Mouse (Mus musculus) midbrain, embryonic 12.5 days (tissue): ENCODE data around the gene Dtwd1. TPM values are rescaled to one million over a fixed set of nuclear protein-coding genes. Genes with fewer than 3 reads are reported as not detected.

ENCODE experiments used
- ATAC-seq: fragments of 200-750 bp; cut with Nextera tagmentation; 2 replicates; pipeline ENCODE4 v1.8.0; 2017; ENCODE audit warnings: low read depth, moderate TSS enrichment, moderate library complexity; ENCODE audit not compliant: low FRiP score
- H3K27ac ChIP-seq: fragments of 300-500 bp; sonication (generic); replicated peaks from 2 replicates; pipeline ENCODE4 v1.5.1; 2016; ENCODE audit warnings: mild to moderate bottlenecking
- H3K27me3 ChIP-seq: fragments of 300-500 bp; sonication (generic); 2 replicates; pipeline ENCODE4 v1.6.1; 2016; ENCODE audit warnings: mild to moderate bottlenecking
- H3K36me3 ChIP-seq: fragments of 300-500 bp; sonication (generic); 2 replicates; pipeline ENCODE4 v1.6.1; 2016
- H3K4me1 ChIP-seq: fragments of 300-500 bp; sonication (generic); 2 replicates; pipeline ENCODE4 v1.6.1; 2016
- H3K4me2 ChIP-seq: fragments of 300-500 bp; sonication (generic); replicated peaks from 2 replicates; pipeline ENCODE4 v1.6.1; 2016; ENCODE audit warnings: mild to moderate bottlenecking, moderate library complexity
- H3K4me3 ChIP-seq: fragments of 300-500 bp; sonication (generic); 2 replicates; pipeline ENCODE4 v1.5.1; 2016; ENCODE audit warnings: mild to moderate bottlenecking
- H3K9ac ChIP-seq: fragments of 300-500 bp; sonication (generic); replicated peaks from 2 replicates; pipeline ENCODE4 v1.6.1; 2016; ENCODE audit warnings: mild to moderate bottlenecking, moderate library complexity
- H3K9me3 ChIP-seq: fragments of 300-500 bp; sonication (generic); 2 replicates; pipeline ENCODE4 v1.6.1; 2016; ENCODE audit warnings: mild to moderate bottlenecking
- WGBS: fragments of 180-500 bp; shearing (Covaris S2); methylation state at CpG from one replicate; pipeline ENCODE4 v1.1.7; 2016; 5-methylcytosine and 5-hydroxymethylcytosine counted together
- polyA plus RNA-seq: library from polyadenylated mRNA; unstranded; fragments of >200 nt; fragmentation: Nextera tagmentation; extraction: Ambion mirVana; gene quantifications from 2 replicates; pipeline ENCODE4 v1.2.1, GENCODE M21; 2016

Gene Dtwd1
- 17.2 and 20.4 TPM in 2 replicates for polyA plus RNA-seq

- H3K9me3 ChIP-seq = no peaks in the 10 kb centered on the region
- H3K9ac ChIP-seq = peak within 1 kb of the TSS; percentile 81
- H3K36me3 ChIP-seq = no peaks in the 10 kb centered on the region
- H3K4me1 ChIP-seq = 0 out of 2 replicates have a peak, but pooled peaks cover 6% of the 10 kb centered on the region
- H3K4me2 ChIP-seq = peak within 1 kb of the TSS; percentile 64
- ATAC-seq = peak; percentile 99
- peak within 1 kb of the TSS; percentile 73 for H3K4me3 ChIP-seq
- peak within 1 kb of the TSS; percentile 88 for H3K27ac ChIP-seq
- 0 out of 2 replicates have a peak, but pooled peaks cover 3% of the 10 kb centered on the region for H3K27me3 ChIP-seq
- under 1% methylated on average over 57 of the region's 57 CpGs for WGBS
Measured at GRCm38 (mm10) chr2:126151855-126152571, at the start of gene Dtwd1, which contains the start of gene Fam227b. Gene Dtwd1 (plus strand): TSS chr2:126152141. Gene Fam227b (minus strand): TSS chr2:126152004.

- Histone ChIP-seq H3K27ac (no peak overlapping the region), H3K4me1 (0 out of 2 replicates have a peak, but pooled peaks cover 1% of the 10 kb centered on the region), H3K4me3 (no peak overlapping the region), H3K9ac (no peak overlapping the region), H3K9me3 (no peaks in the 10 kb centered on the region), H3K4me2 (no peak overlapping the region), H3K36me3 (no peaks in the 10 kb centered on the region), H3K27me3 (0 out of 2 replicates have a peak, but pooled peaks cover 3% of the 10 kb centered on the region)
- no peak for ATAC-seq
Measured at GRCm38 (mm10) chr2:126147723-126148122, 4.2 kb upstream of the Dtwd1 start.

GRCm38 (mm10) chr2:126165277-126166018, 13.5 kb downstream of the Dtwd1 start:
- WGBS = 96% methylated on average over 5 of the region's 5 CpGs
- H3K9ac ChIP-seq = no peak overlapping the region
- H3K27ac ChIP-seq = no peak overlapping the region
- H3K4me3 ChIP-seq = no peak overlapping the region
- H3K4me2 ChIP-seq = no peak overlapping the region
- H3K36me3 ChIP-seq = peaks cover 32% of the 10 kb centered on the region
- H3K27me3 ChIP-seq = no peaks in the 10 kb centered on the region
- H3K4me1 ChIP-seq = no peaks in the 10 kb centered on the region
- ATAC-seq = no peak
- H3K9me3 ChIP-seq = no peaks in the 10 kb centered on the region

- Histone ChIP-seq H3K36me3 (peaks cover 23% of the 10 kb centered on the region), H3K4me1 (no peaks in the 10 kb centered on the region), H3K4me2 (no peak overlapping the region), H3K9ac (no peak overlapping the region), H3K9me3 (no peaks in the 10 kb centered on the region), H3K4me3 (no peak overlapping the region), H3K27ac (no peak overlapping the region), H3K27me3 (no peaks in the 10 kb centered on the region)
- ATAC-seq = no peak
Measured at GRCm38 (mm10) chr2:126166335-126166734, 14.4 kb downstream of the Dtwd1 start.

- ATAC-seq = no peak
- no peak overlapping the region for H3K4me2 ChIP-seq
- no peaks in the 10 kb centered on the region for H3K27me3 ChIP-seq
- H3K9ac ChIP-seq = no peak overlapping the region
- no peaks in the 10 kb centered on the region for H3K9me3 ChIP-seq
- H3K4me3 ChIP-seq = no peak overlapping the region
- H3K27ac ChIP-seq = no peak overlapping the region
- peaks cover 16% of the 10 kb centered on the region; the same call in 1 of the 2 replicates for H3K36me3 ChIP-seq
- 87% methylated on average over 8 of the region's 8 CpGs for WGBS
- H3K4me1 ChIP-seq = no peaks in the 10 kb centered on the region
Measured at GRCm38 (mm10) chr2:126166848-126167617, 15.1 kb downstream of the Dtwd1 start.

GRCm38 (mm10) chr2:126171427-126171826, 19.5 kb downstream of the Dtwd1 start:
- H3K9me3 ChIP-seq = no peaks in the 10 kb centered on the region

GRCm38 (mm10) chr2:126191306-126191705, 39.4 kb downstream of the Dtwd1 start:
- no peak overlapping the region for H3K4me3 ChIP-seq
- H3K27me3 ChIP-seq = no peaks in the 10 kb centered on the region
- no peak overlapping the region for H3K4me2 ChIP-seq
- H3K4me1 ChIP-seq = no peaks in the 10 kb centered on the region
- WGBS = 84% methylated on average over 4 of the region's 4 CpGs
- ATAC-seq = no peak
- no peaks in the 10 kb centered on the region for H3K36me3 ChIP-seq
- H3K27ac ChIP-seq = no peak overlapping the region
- no peak overlapping the region for H3K9ac ChIP-seq
- H3K9me3 ChIP-seq = no peaks in the 10 kb centered on the region

More at GRCm38 (mm10) chr2:126171427-126171826, 19.5 kb downstream of the Dtwd1 start:
- H3K36me3 ChIP-seq = no peaks in the 10 kb centered on the region
- no peak for ATAC-seq
- H3K4me1 ChIP-seq = no peaks in the 10 kb centered on the region
- no peak overlapping the region for H3K27ac ChIP-seq
- H3K9ac ChIP-seq = no peak overlapping the region
- no peak overlapping the region for H3K4me2 ChIP-seq
- H3K4me3 ChIP-seq = no peak overlapping the region
- no peaks in the 10 kb centered on the region for H3K27me3 ChIP-seq
- WGBS = 89% methylated on average over 1 of the region's 1 CpGs

GRCm38 (mm10) chr2:126192129-126192528, 40.2 kb downstream of the Dtwd1 start:
- no peaks in the 10 kb centered on the region for H3K27me3 ChIP-seq
- WGBS = 81% methylated on average over 2 of the region's 2 CpGs
- H3K9ac ChIP-seq = no peak overlapping the region
- no peak overlapping the region for H3K4me2 ChIP-seq
- no peak overlapping the region for H3K4me3 ChIP-seq
- H3K4me1 ChIP-seq = no peaks in the 10 kb centered on the region
- H3K36me3 ChIP-seq = no peaks in the 10 kb centered on the region
- no peaks in the 10 kb centered on the region for H3K9me3 ChIP-seq
- no peak overlapping the region for H3K27ac ChIP-seq
- no peak for ATAC-seq

- no peak for ATAC-seq
- 75% methylated on average over 12 of the region's 12 CpGs for WGBS
Measured at GRCm38 (mm10) chr2:126195631-126196356, 43.9 kb downstream of the Dtwd1 start.

GRCm38 (mm10) chr2:126198971-126199370, 47.0 kb downstream of the Dtwd1 start:
- Histone ChIP-seq H3K4me3 (no peak overlapping the region), H3K4me1 (no peaks in the 10 kb centered on the region), H3K27ac (no peak overlapping the region), H3K4me2 (no peak overlapping the region), H3K27me3 (no peaks in the 10 kb centered on the region), H3K9me3 (no peaks in the 10 kb centered on the region), H3K36me3 (no peaks in the 10 kb centered on the region), H3K9ac (no peak overlapping the region)
- WGBS = 79% methylated on average over 3 of the region's 3 CpGs
- no peak for ATAC-seq

More at GRCm38 (mm10) chr2:126195631-126196356, 43.9 kb downstream of the Dtwd1 start:
- no peak overlapping the region for H3K4me2 ChIP-seq
- H3K9ac ChIP-seq = no peak overlapping the region
- H3K9me3 ChIP-seq = no peaks in the 10 kb centered on the region
- H3K27me3 ChIP-seq = no peaks in the 10 kb centered on the region
- no peak overlapping the region for H3K4me3 ChIP-seq
- no peaks in the 10 kb centered on the region for H3K4me1 ChIP-seq
- no peak overlapping the region for H3K27ac ChIP-seq
- no peaks in the 10 kb centered on the region for H3K36me3 ChIP-seq

- Histone ChIP-seq H3K4me3 (no peak overlapping the region), H3K4me2 (no peak overlapping the region), H3K36me3 (no peaks in the 10 kb centered on the region), H3K4me1 (no peaks in the 10 kb centered on the region), H3K27ac (no peak overlapping the region), H3K9me3 (no peaks in the 10 kb centered on the region), H3K27me3 (no peaks in the 10 kb centered on the region), H3K9ac (no peak overlapping the region)
- 90% methylated on average over 6 of the region's 6 CpGs for WGBS
- ATAC-seq = no peak
Measured at GRCm38 (mm10) chr2:126211011-126211680, 59.2 kb downstream of the Dtwd1 start.
